In the genomic region with DNA sequence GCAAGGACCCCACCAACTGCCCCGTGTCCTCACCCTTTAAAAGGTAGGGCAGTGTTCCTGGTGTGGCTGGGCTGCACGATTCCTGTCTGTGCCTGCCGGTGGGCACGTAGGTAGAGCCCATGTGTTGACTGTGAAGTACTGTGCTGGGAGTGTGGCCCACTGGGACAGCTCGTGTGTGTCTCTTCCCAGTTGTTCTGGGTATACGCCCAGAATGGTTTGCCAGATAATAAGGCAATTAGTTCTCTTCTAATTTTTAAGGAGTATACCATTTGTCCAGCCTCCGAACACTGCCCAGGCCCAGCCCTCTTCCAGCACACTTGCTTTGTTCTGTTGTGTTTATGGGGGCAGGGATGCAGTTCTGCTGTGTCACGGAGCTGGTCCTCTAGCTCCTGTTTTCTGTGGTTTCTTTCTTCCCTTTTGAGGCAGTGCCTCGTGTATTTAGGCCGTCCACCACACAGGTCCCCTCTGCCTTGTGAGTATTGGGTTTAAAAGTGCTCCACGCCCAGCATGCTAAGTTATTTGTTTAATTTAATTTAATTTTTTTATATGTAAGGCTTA, we compare ENCODE assay signal across 12 mouse cellular contexts. TPM values are rescaled to one million over a fixed set of nuclear protein-coding genes. Genes with fewer than 3 reads are reported as not detected.
A peak's percentile ranks its signal among the peaks of the same experiment; 100 is the strongest.
DNase-seq lines count a peak whose midpoint lies in the region; ATAC-seq and TF ChIP-seq lines count a peak whose summit lies in the region.
"Had no signal": no experiment of that assay in that cellular context is flagged by ENCODE, and none has a peak within 500 bp of the region (broad histone marks: within the 10 kb centered on the region; RNA-seq: fewer than 3 reads in every experiment).

No protein-coding gene starts in this region.

- peaks cover 20% of the 10 kb centered on the region for H3K4me1 ChIP-seq in neural tube, embryonic 11.5 days (ENCODE audit: control insufficient read depth, insufficient read depth, low read length)
- peaks cover 55% of the 10 kb centered on the region for H3K4me1 ChIP-seq in liver, embryonic 15.5 days (replicated peaks)

- H3K9me3 ChIP-seq in neural tube, embryonic 11.5 days (ENCODE audit: control insufficient read depth, low read length), result no peaks in the 10 kb centered on the region
- H3K9me3 ChIP-seq in liver, embryonic 15.5 days (replicated peaks), result no peaks in the 10 kb centered on the region
- H3K9me3 ChIP-seq: forebrain, embryonic 10.5 days had no signal

- no peak overlapping the region for H3K4me3 ChIP-seq in neural tube, embryonic 11.5 days (ENCODE audit: low read depth, low read length)
- no peak overlapping the region for H3K4me3 ChIP-seq in liver, embryonic 15.5 days (replicated peaks)
- H3K4me3 ChIP-seq in gastrocnemius, adult 2 months, result no peak overlapping the region
- H3K4me3 ChIP-seq: forebrain, embryonic 10.5 days had no signal

- peak; percentile 91 for DNase-seq in heart, adult 11 months
- no peak for DNase-seq in heart, postnatal 14 days
- DNase-seq in neural tube, embryonic 11.5 days (ENCODE audit: low spot score), result no peak
- no peak for DNase-seq in neural tube, embryonic 10.5 days (ENCODE audit: extremely low spot score, low spot score)
- DNase-seq in gastrocnemius, adult 2 months, result no peak
- no peak for DNase-seq in thymus, postnatal 0 days (ENCODE audit: low spot score)
- DNase-seq in layer of hippocampus, adult 9-11 months, result no peak
- DNase-seq: cerebellum, postnatal 14 days; lung, postnatal 14 days had no signal

- intact Hi-C loops in heart, postnatal 14 days (cut with DNase I), result no loop called here
- intact Hi-C loops in gastrocnemius, adult 2 months (cut with DNase I), result no loop called here

- H3K27ac ChIP-seq in neural tube, embryonic 11.5 days (ENCODE audit: low read depth, low read length), result no peak overlapping the region
- H3K27ac ChIP-seq in liver, embryonic 15.5 days (replicated peaks), result 0 out of 2 replicates have a peak overlapping the region, but pooled peaks have one; percentile 1
- no peak overlapping the region; the same call in 1 of the 2 replicates for H3K27ac ChIP-seq in gastrocnemius, adult 2 months

- no peak overlapping the region for H3K4me2 ChIP-seq in neural tube, embryonic 11.5 days (ENCODE audit: low read depth)
- no peak overlapping the region for H3K4me2 ChIP-seq in liver, embryonic 15.5 days

- H3K27me3 ChIP-seq in neural tube, embryonic 11.5 days (ENCODE audit: control insufficient read depth, insufficient read depth, low read length), result no peaks in the 10 kb centered on the region
- no peaks in the 10 kb centered on the region for H3K27me3 ChIP-seq in liver, embryonic 15.5 days

- H3K9ac ChIP-seq in neural tube, embryonic 11.5 days (ENCODE audit: low read length), result 0 out of 2 replicates have a peak overlapping the region, but pooled peaks have one; percentile 4
- H3K9ac ChIP-seq in liver, embryonic 15.5 days, result no peak overlapping the region

- no peak for ATAC-seq in neural tube, embryonic 11.5 days (ENCODE audit: insufficient read depth, low FRiP score, low TSS enrichment)
- ATAC-seq in liver, embryonic 15.5 days (ENCODE audit: insufficient read depth), result no peak

- no peak for TF ChIP-seq CTCF in gastrocnemius, adult 2 months (IDR thresholded peaks at IDR 0.05)

- WGBS in neural tube, embryonic 11.5 days, result 58% methylated on average over 11 of the region's 11 CpGs
- WGBS in liver, embryonic 15.5 days (ENCODE audit: insufficient replicate concordance), result 28% methylated on average over 11 of the region's 11 CpGs

- H3K36me3 ChIP-seq in neural tube, embryonic 11.5 days (ENCODE audit: control insufficient read depth, insufficient read depth, low read length), result no peaks in the 10 kb centered on the region
- no peaks in the 10 kb centered on the region for H3K36me3 ChIP-seq in liver, embryonic 15.5 days (replicated peaks)

RNA-seq across cellular contexts. Expression of a gene that starts 12.2 kb away (rescaled TPM):
- 10 to 100 TPM; 37.3 to 39.3 TPM for total RNA-seq in heart, postnatal 14 days (2021)
- polyA plus RNA-seq in neural tube, embryonic 11.5 days (2014; fragmentation: Nextera tagmentation; extraction: Ambion mirVana), result 159 and 173 TPM in 2 replicates
- 14.0 and 14.2 TPM in 2 replicates for polyA plus RNA-seq in liver, embryonic 15.5 days (2015; fragmentation: Nextera tagmentation; extraction: Ambion mirVana)
- 10 to 100 TPM; 12.7 to 22.8 TPM for total RNA-seq in gastrocnemius, adult 2 months (2021)
- polyA plus RNA-seq in thymus, postnatal 0 days (2015; fragmentation: Nextera tagmentation; extraction: Ambion mirVana), result 65.1 and 98.8 TPM in 2 replicates

RNA-seq across cellular contexts. Expression of a gene that starts 31.5 kb away (rescaled TPM):
- not detected for total RNA-seq in heart, postnatal 14 days (2021)
- 2.9 and 3.5 TPM in 2 replicates for polyA plus RNA-seq in neural tube, embryonic 11.5 days (2014; fragmentation: Nextera tagmentation; extraction: Ambion mirVana)
- 0.14 TPM in 1 of 2 replicates, not detected in the other for polyA plus RNA-seq in liver, embryonic 15.5 days (2015; fragmentation: Nextera tagmentation; extraction: Ambion mirVana)
- total RNA-seq in gastrocnemius, adult 2 months (2021), result not detected
- 0.21 TPM in 1 of 2 replicates, not detected in the other for polyA plus RNA-seq in thymus, postnatal 0 days (2015; fragmentation: Nextera tagmentation; extraction: Ambion mirVana)
- total RNA-seq: heart, postnatal 10 days had no signal
- polyA plus RNA-seq: forebrain, embryonic 10.5 days had no signal

RNA-seq across cellular contexts. Expression of a gene that starts 38.0 kb away (rescaled TPM):
- total RNA-seq in heart, postnatal 14 days (2021), result 1 to 10 TPM; 1.4 to 2.0 TPM
- polyA plus RNA-seq in neural tube, embryonic 11.5 days (2014; fragmentation: Nextera tagmentation; extraction: Ambion mirVana), result 0.48 and 1.1 TPM in 2 replicates
- polyA plus RNA-seq in liver, embryonic 15.5 days (2015; fragmentation: Nextera tagmentation; extraction: Ambion mirVana), result 1.5 and 2.0 TPM in 2 replicates
- under 1 TPM; 0.13 to 0.45 TPM for total RNA-seq in gastrocnemius, adult 2 months (2021)
- 3.2 and 3.6 TPM in 2 replicates for polyA plus RNA-seq in thymus, postnatal 0 days (2015; fragmentation: Nextera tagmentation; extraction: Ambion mirVana)
